Mouse (Mus musculus) adrenal gland, postnatal 25 days (tissue): ENCODE data around the gene Itga1. TPM values are rescaled to one million over a fixed set of nuclear protein-coding genes. Genes with fewer than 3 reads are reported as not detected.

Experiments used
- total RNA-seq: library from RNA; stranded (reverse); gene quantifications from 2 replicates; pipeline ENCODE4 v1.2.3, GENCODE M21; 2021

Gene Itga1
- total RNA-seq, 1 experiment from 2014 or later, result 28.9 TPM

Other genes starting within 250 kb of the Itga1 start
- gene Itga2, start 169.9 kb downstream of the Itga1 start, total RNA-seq, result 1.6 and 2.0 TPM in 2 replicates
- 22.2 and 27.6 TPM in 2 replicates for gene Pelo, start 11.8 kb downstream of the Itga1 start, total RNA-seq
- gene Gm49395, start within 50 bp of the Itga1 start, total RNA-seq, result 3.4 and 7.3 TPM in 2 replicates